Mouse (Mus musculus): ENCODE measurements at regions not wholly inside any gene's neighbourhood (a gene's known extent, or its start where the extent isn't known, plus 50 kb on each side); places are given as distances from the start of the nearest gene placed in this dataset.

- TF ChIP-seq POLR2A (IDR thresholded peaks at IDR 0.05; ENCODE audit: insufficient read depth, low read depth, low read length) (no peak), CTCF (IDR thresholded peaks at IDR 0.05; ENCODE audit: insufficient read depth, low read depth, low read length) (no peak)
These were observed 745.1 kb upstream of the Lrrc6 start for GRCm38 (mm10) chr15:67245658-67246268.
